Mouse (Mus musculus) heart, adult 18-20 months (tissue): ENCODE measurements around the gene Neurod2. TPM values are rescaled to one million over a fixed set of nuclear protein-coding genes. Genes with fewer than 3 reads are reported as not detected.

Experiments used
- DNase-seq, 2 experiments: peaks; one replicate each; pipeline ENCODE4 v3.0.0; 2021 to 2022; ENCODE audit warnings: mixed read lengths in 1 of 2
- long read RNA-seq, 2 experiments: library from polyadenylated mRNA; stranded (forward); transcript quantifications; one replicate each; pipeline ENCODE4 v2.0.0; 2021
- total RNA-seq, 2 experiments: library from RNA; stranded (reverse); gene quantifications; 2 replicates each; pipeline ENCODE4 v1.2.3; 2021

Gene Neurod2
- total RNA-seq, result not detected
- long read RNA-seq, experiment 1, result 0 reads
- long read RNA-seq, experiment 2, result 0 reads

GRCm38 (mm10) chr11:98329081-98329959, at the start of gene Neurod2:
Neurod2 (minus strand) TSS chr11:98329648.
- no peak for DNase-seq

- peak; percentile 73 to 89 for DNase-seq
These were observed 48.3 kb upstream of the Neurod2 start for GRCm38 (mm10) chr11:98377787-98378186.

GRCm38 (mm10) chr11:98376756-98377155, 47.3 kb upstream of the Neurod2 start:
- DNase-seq, result no peak

GRCm38 (mm10) chr11:98374266-98374665, 44.8 kb upstream of the Neurod2 start:
- peak; percentile 67 to 72 for DNase-seq

- no peak for DNase-seq
These were observed 43.8 kb upstream of the Neurod2 start for GRCm38 (mm10) chr11:98373244-98373643.

- DNase-seq, result peak in 1 of 2 experiments; percentile 75
These were observed 43.0 kb upstream of the Neurod2 start for GRCm38 (mm10) chr11:98372406-98372805.

- DNase-seq, result no peak
These were observed 42.2 kb upstream of the Neurod2 start for GRCm38 (mm10) chr11:98371556-98372240.

- DNase-seq, result no peak
These were observed 41.1 kb upstream of the Neurod2 start for GRCm38 (mm10) chr11:98370588-98370987.

- DNase-seq, result no peak
These were observed 39.9 kb upstream of the Neurod2 start for GRCm38 (mm10) chr11:98369337-98369736.

- peak in 1 of 2 experiments; percentile 35 for DNase-seq
These were observed 38.4 kb upstream of the Neurod2 start for GRCm38 (mm10) chr11:98367863-98368186.

- no peak for DNase-seq
These were observed 37.9 kb upstream of the Neurod2 start for GRCm38 (mm10) chr11:98367171-98367862.

- DNase-seq, result no peak
These were observed 36.8 kb upstream of the Neurod2 start for GRCm38 (mm10) chr11:98366290-98366689.

GRCm38 (mm10) chr11:98364410-98364809, 35.0 kb upstream of the Neurod2 start:
- no peak for DNase-seq

- DNase-seq, result no peak
These were observed 34.4 kb upstream of the Neurod2 start for GRCm38 (mm10) chr11:98363817-98364216.

- DNase-seq, result no peak
These were observed 31.5 kb upstream of the Neurod2 start for GRCm38 (mm10) chr11:98360866-98361521.

- peak; percentile 94 for DNase-seq
These were observed 29.0 kb upstream of the Neurod2 start, which contains the start of gene Stard3 for GRCm38 (mm10) chr11:98358161-98359083. Stard3 (plus strand) TSS chr11:98358368.

GRCm38 (mm10) chr11:98357396-98358160, 28.1 kb upstream of the Neurod2 start:
- DNase-seq, result no peak

- no peak for DNase-seq
These were observed 27.4 kb upstream of the Neurod2 start for GRCm38 (mm10) chr11:98356625-98357394.

- peak; percentile 47 to 75 for DNase-seq
These were observed 26.4 kb upstream of the Neurod2 start for GRCm38 (mm10) chr11:98355732-98356299.
